Mouse (Mus musculus): ENCODE measurements around the gene Col4a3. TPM values are rescaled to one million over a fixed set of nuclear protein-coding genes. Genes with fewer than 3 reads are reported as not detected.

Col4a3 gene
- polyA plus RNA-seq, 1 experiment from 2014 or later = 0.72 TPM

- Histone ChIP-seq H3K9ac (ENCODE audit: low read length) (no peak overlapping the region), H3K4me2 (ENCODE audit: low read length) (peak overlapping the region; percentile 88), H3K4me1 (ENCODE audit: control insufficient read depth in 2 of 2, insufficient read depth in 2 of 2, low read length in 2 of 2) (peaks cover 0 to 11% of the 10 kb centered on the region in 2 experiments; a peak in 3 of 4 replicates), H3K27me3 (ENCODE audit: control insufficient read depth, insufficient read depth, low read length) (peaks cover 10% of the 10 kb centered on the region; the same call in 1 of the 2 replicates), H3K4me3 (ENCODE audit: control insufficient read depth in 1 of 2, insufficient read depth in 1 of 2, low read depth in 1 of 2, low read length in 2 of 2) (no peak overlapping the region), H3K27ac (replicated peaks in 1 of 2; ENCODE audit: control insufficient read depth in 1 of 2, insufficient read depth in 1 of 2, low read depth in 2 of 2, low read length in 2 of 2) (no peak overlapping the region), H3K9me3 (ENCODE audit: control insufficient read depth, low read length) (no peaks in the 10 kb centered on the region), H3K36me3 (ENCODE audit: control insufficient read depth, insufficient read depth, low read length) (peaks cover 43% of the 10 kb centered on the region)
- ATAC-seq (ENCODE audit: insufficient number of reproducible peaks, insufficient read depth, low FRiP score, low read depth) = no peak
- WGBS = 88% methylated on average over 5 of the region's 5 CpGs
These were observed 139.8 kb downstream of the Col4a3 start for GRCm38 (mm10) chr1:82726482-82726881.

DNA sequence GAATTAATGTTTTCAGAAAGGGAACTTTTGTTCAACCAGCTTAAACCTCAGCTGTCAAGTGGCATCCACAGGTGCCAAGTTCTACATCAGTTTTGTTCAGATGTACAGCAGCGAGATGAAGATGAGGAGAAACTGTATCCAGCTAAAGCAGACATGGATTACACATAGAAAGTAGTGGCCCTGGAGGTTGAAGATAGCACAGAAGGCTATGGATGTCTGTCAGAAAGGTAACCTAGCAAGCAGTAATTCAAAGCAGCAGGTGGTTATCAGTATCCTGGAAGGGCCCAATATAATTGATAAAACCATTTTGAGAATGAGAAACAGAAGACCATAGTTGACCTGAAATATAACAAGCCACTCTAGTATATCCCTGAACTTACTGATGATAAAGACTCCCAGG, 146.6 kb downstream of the Col4a3 start:
- no peak for ATAC-seq (ENCODE audit: insufficient number of reproducible peaks, insufficient read depth, low FRiP score, low read depth)
- no peaks in the 10 kb centered on the region for H3K27me3 ChIP-seq (ENCODE audit: control insufficient read depth, insufficient read depth, low read length)
- no peaks in the 10 kb centered on the region for H3K9me3 ChIP-seq (ENCODE audit: control insufficient read depth, low read length)
- no peak overlapping the region for H3K27ac ChIP-seq (replicated peaks in 1 of 2; ENCODE audit: control insufficient read depth in 1 of 2, insufficient read depth in 1 of 2, low read depth in 2 of 2, low read length in 2 of 2)
- H3K36me3 ChIP-seq (ENCODE audit: control insufficient read depth, insufficient read depth, low read length) = peaks cover 96% of the 10 kb centered on the region
- 94% methylated on average over 1 of the region's 1 CpGs for WGBS
- no peak overlapping the region for H3K4me3 ChIP-seq (ENCODE audit: control insufficient read depth in 1 of 2, insufficient read depth in 1 of 2, low read depth in 1 of 2, low read length in 2 of 2)
- no peaks in the 10 kb centered on the region for H3K4me1 ChIP-seq (ENCODE audit: control insufficient read depth in 2 of 2, insufficient read depth in 2 of 2, low read length in 2 of 2)
- H3K4me2 ChIP-seq (ENCODE audit: low read length) = no peak overlapping the region
- H3K9ac ChIP-seq (ENCODE audit: low read length) = no peak overlapping the region

DNA sequence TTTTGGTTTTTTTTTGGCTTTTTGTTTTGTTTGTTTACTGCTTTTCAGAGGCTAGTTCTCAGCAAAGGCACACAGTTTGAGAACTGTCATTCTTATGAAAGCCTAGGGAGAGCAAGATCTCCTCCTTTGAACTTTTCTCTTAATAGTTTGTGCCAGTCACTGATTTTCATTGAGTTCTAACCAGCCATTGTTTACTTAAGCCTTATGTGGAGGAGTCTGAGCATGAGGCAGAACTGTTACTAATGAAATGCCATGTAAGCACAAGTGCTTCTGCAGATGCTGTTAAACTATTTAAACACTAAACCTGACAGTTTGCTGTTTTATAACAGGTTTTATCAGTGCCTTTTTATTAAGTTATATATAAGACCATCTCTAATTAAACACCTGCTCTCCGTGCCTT, 151.3 kb downstream of the Col4a3 start:
- peaks cover 80% of the 10 kb centered on the region for H3K36me3 ChIP-seq (ENCODE audit: control insufficient read depth, insufficient read depth, low read length)
- no peaks in the 10 kb centered on the region for H3K4me1 ChIP-seq (ENCODE audit: control insufficient read depth in 2 of 2, insufficient read depth in 2 of 2, low read length in 2 of 2)
- no peak overlapping the region for H3K9ac ChIP-seq (ENCODE audit: low read length)
- H3K27me3 ChIP-seq (ENCODE audit: control insufficient read depth, insufficient read depth, low read length) = no peaks in the 10 kb centered on the region
- WGBS = 96% methylated on average over 1 of the region's 1 CpGs
- H3K9me3 ChIP-seq (ENCODE audit: control insufficient read depth, low read length) = no peaks in the 10 kb centered on the region
- ATAC-seq (ENCODE audit: insufficient number of reproducible peaks, insufficient read depth, low FRiP score, low read depth) = no peak
- no peak overlapping the region for H3K27ac ChIP-seq (replicated peaks in 1 of 2; ENCODE audit: control insufficient read depth in 1 of 2, insufficient read depth in 1 of 2, low read depth in 2 of 2, low read length in 2 of 2)
- H3K4me2 ChIP-seq (ENCODE audit: low read length) = no peak overlapping the region
- no peak overlapping the region for H3K4me3 ChIP-seq (ENCODE audit: control insufficient read depth in 1 of 2, insufficient read depth in 1 of 2, low read depth in 1 of 2, low read length in 2 of 2)

GRCm38 (mm10) chr1:82741539-82741938, 154.8 kb downstream of the Col4a3 start:
- Histone ChIP-seq H3K27ac (replicated peaks in 1 of 2; ENCODE audit: control insufficient read depth in 1 of 2, insufficient read depth in 1 of 2, low read depth in 2 of 2, low read length in 2 of 2) (no peak overlapping the region), H3K4me2 (ENCODE audit: low read length) (no peak overlapping the region), H3K4me3 (ENCODE audit: control insufficient read depth in 1 of 2, insufficient read depth in 1 of 2, low read depth in 1 of 2, low read length in 2 of 2) (no peak overlapping the region), H3K4me1 (ENCODE audit: control insufficient read depth in 2 of 2, insufficient read depth in 2 of 2, low read length in 2 of 2) (no peaks in the 10 kb centered on the region), H3K9me3 (ENCODE audit: control insufficient read depth, low read length) (no peaks in the 10 kb centered on the region), H3K36me3 (ENCODE audit: control insufficient read depth, insufficient read depth, low read length) (peaks cover 60% of the 10 kb centered on the region), H3K9ac (ENCODE audit: low read length) (no peak overlapping the region), H3K27me3 (ENCODE audit: control insufficient read depth, insufficient read depth, low read length) (no peaks in the 10 kb centered on the region)
- ATAC-seq (ENCODE audit: insufficient number of reproducible peaks, insufficient read depth, low FRiP score, low read depth) = no peak
- WGBS = 82% methylated on average over 7 of the region's 7 CpGs

- Histone ChIP-seq H3K4me1 (ENCODE audit: control insufficient read depth in 2 of 2, insufficient read depth in 2 of 2, low read length in 2 of 2) (no peaks in the 10 kb centered on the region), H3K27ac (replicated peaks in 1 of 2; ENCODE audit: control insufficient read depth in 1 of 2, insufficient read depth in 1 of 2, low read depth in 2 of 2, low read length in 2 of 2) (no peak overlapping the region), H3K27me3 (ENCODE audit: control insufficient read depth, insufficient read depth, low read length) (no peaks in the 10 kb centered on the region), H3K9me3 (ENCODE audit: control insufficient read depth, low read length) (no peaks in the 10 kb centered on the region), H3K4me3 (ENCODE audit: control insufficient read depth in 1 of 2, insufficient read depth in 1 of 2, low read depth in 1 of 2, low read length in 2 of 2) (no peak overlapping the region), H3K36me3 (ENCODE audit: control insufficient read depth, insufficient read depth, low read length) (peaks cover 57% of the 10 kb centered on the region), H3K4me2 (ENCODE audit: low read length) (no peak overlapping the region), H3K9ac (ENCODE audit: low read length) (no peak overlapping the region)
- no peak for ATAC-seq (ENCODE audit: insufficient number of reproducible peaks, insufficient read depth, low FRiP score, low read depth)
- WGBS = 82% methylated on average over 3 of the region's 3 CpGs
These were observed 157.2 kb downstream of the Col4a3 start for GRCm38 (mm10) chr1:82743962-82744361.

- no peak for ATAC-seq (ENCODE audit: insufficient number of reproducible peaks, insufficient read depth, low FRiP score, low read depth)
- no peak overlapping the region for H3K9ac ChIP-seq (ENCODE audit: low read length)
- H3K27ac ChIP-seq (replicated peaks in 1 of 2; ENCODE audit: control insufficient read depth in 1 of 2, insufficient read depth in 1 of 2, low read depth in 2 of 2, low read length in 2 of 2) = no peak overlapping the region
- no peak overlapping the region for H3K4me2 ChIP-seq (ENCODE audit: low read length)
- H3K27me3 ChIP-seq (ENCODE audit: control insufficient read depth, insufficient read depth, low read length) = no peaks in the 10 kb centered on the region
- WGBS = 92% methylated on average over 4 of the region's 4 CpGs
- no peaks in the 10 kb centered on the region for H3K9me3 ChIP-seq (ENCODE audit: control insufficient read depth, low read length)
- H3K4me3 ChIP-seq (ENCODE audit: control insufficient read depth in 1 of 2, insufficient read depth in 1 of 2, low read depth in 1 of 2, low read length in 2 of 2) = no peak overlapping the region
- H3K36me3 ChIP-seq (ENCODE audit: control insufficient read depth, insufficient read depth, low read length) = peaks cover 63% of the 10 kb centered on the region
- no peaks in the 10 kb centered on the region for H3K4me1 ChIP-seq (ENCODE audit: control insufficient read depth in 2 of 2, insufficient read depth in 2 of 2, low read length in 2 of 2)
These were observed 159.7 kb downstream of the Col4a3 start for GRCm38 (mm10) chr1:82746408-82746807.

DNA sequence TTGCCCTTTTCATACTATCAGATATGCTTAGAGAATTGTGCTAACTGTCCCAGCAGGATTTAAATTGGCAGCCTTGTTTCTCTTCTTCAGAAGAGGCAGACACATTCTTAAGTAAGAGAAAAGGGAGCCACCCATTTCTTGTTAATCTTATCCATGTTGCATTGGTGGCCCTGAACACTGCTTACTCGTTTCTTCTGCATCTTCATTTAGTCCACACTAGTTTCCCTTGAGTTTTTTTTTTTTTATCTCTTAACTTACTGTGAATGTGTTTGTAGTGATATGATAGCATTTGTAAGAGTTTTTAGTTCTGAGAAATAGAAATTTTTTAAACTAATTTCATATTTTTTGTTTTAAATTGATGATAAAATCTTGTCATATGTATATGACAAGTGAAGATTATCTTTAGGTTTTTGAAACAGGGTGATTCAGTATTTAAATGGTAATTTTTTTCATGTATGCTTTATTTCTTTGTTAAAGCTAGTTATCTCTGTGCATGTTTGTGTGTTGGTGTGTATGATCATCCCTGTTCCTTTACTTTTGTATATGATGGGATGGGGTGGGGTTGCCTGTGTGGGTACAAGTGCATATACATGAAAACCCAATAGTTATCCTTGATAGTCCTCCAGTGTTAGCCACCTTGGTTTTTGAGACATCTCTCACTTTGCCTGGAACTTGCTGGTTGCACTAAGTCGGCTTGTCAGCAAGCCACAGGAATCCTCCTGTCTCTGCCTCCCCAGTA, 161.2 kb downstream of the Col4a3 start:
- Histone ChIP-seq H3K36me3 (ENCODE audit: control insufficient read depth, insufficient read depth, low read length) (peaks cover 62% of the 10 kb centered on the region), H3K9me3 (ENCODE audit: control insufficient read depth, low read length) (no peaks in the 10 kb centered on the region)

DNA sequence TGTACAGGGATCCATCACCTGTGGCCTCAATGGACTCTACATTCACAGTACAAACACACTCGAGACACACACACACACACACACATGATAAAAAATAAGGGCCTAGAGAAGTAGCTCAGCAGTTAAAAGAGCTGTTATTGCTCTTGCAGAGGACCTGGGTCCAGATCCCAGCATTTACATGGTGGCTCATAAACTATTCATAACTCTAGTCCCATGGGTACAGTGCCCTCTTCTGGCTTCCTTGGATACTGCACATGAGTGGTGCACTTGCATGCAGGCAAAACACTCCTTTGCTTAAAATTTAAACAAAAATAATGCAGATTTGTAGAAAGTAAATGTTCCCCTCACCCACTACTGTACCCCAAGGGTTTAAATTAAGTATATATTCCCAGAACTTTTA, 172.8 kb downstream of the Col4a3 start:
- 0 out of 2 replicates have a peak, but pooled peaks cover 2% of the 10 kb centered on the region for H3K9me3 ChIP-seq (ENCODE audit: control insufficient read depth, low read length)
- no peak overlapping the region for H3K9ac ChIP-seq (ENCODE audit: low read length)
- H3K27ac ChIP-seq (replicated peaks in 1 of 2; ENCODE audit: control insufficient read depth in 1 of 2, insufficient read depth in 1 of 2, low read depth in 2 of 2, low read length in 2 of 2) = no peak overlapping the region
- peaks cover 38% of the 10 kb centered on the region for H3K36me3 ChIP-seq (ENCODE audit: control insufficient read depth, insufficient read depth, low read length)
- no peak overlapping the region for H3K4me3 ChIP-seq (ENCODE audit: control insufficient read depth in 1 of 2, insufficient read depth in 1 of 2, low read depth in 1 of 2, low read length in 2 of 2)
- 88% methylated on average over 1 of the region's 1 CpGs for WGBS
- no peak for ATAC-seq (ENCODE audit: insufficient number of reproducible peaks, insufficient read depth, low FRiP score, low read depth)
- no peaks in the 10 kb centered on the region for H3K27me3 ChIP-seq (ENCODE audit: control insufficient read depth, insufficient read depth, low read length)
- no peaks in the 10 kb centered on the region for H3K4me1 ChIP-seq (ENCODE audit: control insufficient read depth in 2 of 2, insufficient read depth in 2 of 2, low read length in 2 of 2)
- H3K4me2 ChIP-seq (ENCODE audit: low read length) = no peak overlapping the region

More for the DNA sequence above, 161.2 kb downstream of the Col4a3 start:
- no peaks in the 10 kb centered on the region for H3K4me1 ChIP-seq (ENCODE audit: control insufficient read depth in 2 of 2, insufficient read depth in 2 of 2, low read length in 2 of 2)
- no peaks in the 10 kb centered on the region for H3K27me3 ChIP-seq (ENCODE audit: control insufficient read depth, insufficient read depth, low read length)
- 84% methylated on average over 2 of the region's 2 CpGs for WGBS
- H3K4me3 ChIP-seq (ENCODE audit: control insufficient read depth in 1 of 2, insufficient read depth in 1 of 2, low read depth in 1 of 2, low read length in 2 of 2) = no peak overlapping the region
- no peak overlapping the region for H3K27ac ChIP-seq (replicated peaks in 1 of 2; ENCODE audit: control insufficient read depth in 1 of 2, insufficient read depth in 1 of 2, low read depth in 2 of 2, low read length in 2 of 2)
- no peak overlapping the region for H3K4me2 ChIP-seq (ENCODE audit: low read length)
- H3K9ac ChIP-seq (ENCODE audit: low read length) = no peak overlapping the region
- ATAC-seq (ENCODE audit: insufficient number of reproducible peaks, insufficient read depth, low FRiP score, low read depth) = no peak
